Mouse (Mus musculus) bone marrow macrophage, adult 2 months (primary cell): ENCODE results near the gene Cadm2.

Experiments used
- CTCF ChIP-seq: IDR thresholded peaks from 2 replicates; pipeline ENCODE4 v1.5.1; 2012; ENCODE audit warnings: low read depth, mild to moderate bottlenecking, low read length, moderate library complexity
- POLR2A ChIP-seq: IDR thresholded peaks from 2 replicates; pipeline ENCODE4 v1.6.1; 2012; ENCODE audit warnings: mild to moderate bottlenecking, low read depth, low read length, borderline replicate concordance

- TF ChIP-seq CTCF (no peak), POLR2A (no peak)
Measured at GRCm38 (mm10) chr16:66771883-66772282, 848.8 kb downstream of the Cadm2 start.
